Mouse (Mus musculus) cerebellum, adult 2 months (tissue): Measurements from ENCODE around the gene Galnt7. TPM values are rescaled to one million over a fixed set of nuclear protein-coding genes. Genes with fewer than 3 reads are reported as not detected.

ENCODE experiments used
- DNase-seq, 2 experiments: peaks; one replicate each; pipeline ENCODE4 v3.0.0; 2021
- H3K27ac ChIP-seq: fragments of 200-500 bp; 2 replicates; pipeline ENCODE4 v1.5.1; 2012; ENCODE audit warnings: low read length, control low read depth, inconsistent platforms; ENCODE audit not compliant: insufficient read depth
- H3K27me3 ChIP-seq: fragments of 200-500 bp; 2 replicates; pipeline ENCODE4 v1.6.1; 2012; ENCODE audit warnings: inconsistent platforms, mild to moderate bottlenecking, low read length, moderate library complexity; ENCODE audit not compliant: control insufficient read depth, insufficient read depth
- H3K4me1 ChIP-seq: fragments of 200-500 bp; 2 replicates; pipeline ENCODE4 v1.6.1; 2011; ENCODE audit warnings: low read length; ENCODE audit not compliant: control insufficient read depth, insufficient read depth
- H3K4me3 ChIP-seq: fragments of 200-500 bp; replicated peaks from 2 replicates; pipeline ENCODE3; 2011; ENCODE audit warnings: mild to moderate bottlenecking, low read depth, low read length, control low read depth; ENCODE audit not compliant: insufficient read depth
- CTCF ChIP-seq: fragments of 200-500 bp; IDR thresholded peaks from 2 replicates; pipeline ENCODE4 v1.5.1; 2011; ENCODE audit warnings: low read depth, mild to moderate bottlenecking, control low read depth, low read length, moderate library complexity, borderline replicate concordance; ENCODE audit not compliant: insufficient read depth
- POLR2A ChIP-seq: fragments of 200-500 bp; IDR thresholded peaks from 2 replicates; pipeline ENCODE4 v1.6.1; 2011; ENCODE audit warnings: low read length, control low read depth, borderline replicate concordance; ENCODE audit not compliant: insufficient read depth
- WGBS: fragments of 180-500 bp; shearing (Covaris S2); methylation state at CpG from one replicate; pipeline ENCODE4 v1.1.7; 2018; 5-methylcytosine and 5-hydroxymethylcytosine counted together
- polyA plus RNA-seq: library from polyadenylated mRNA; depleted of rRNA; stranded (reverse); fragments of >200 nt; gene quantifications from 2 replicates; pipeline ENCODE4 v1.2.3, GENCODE M21; 2012; rRNA removed

The Galnt7 gene
- 20.8 and 20.9 TPM in 2 replicates for polyA plus RNA-seq

DNA sequence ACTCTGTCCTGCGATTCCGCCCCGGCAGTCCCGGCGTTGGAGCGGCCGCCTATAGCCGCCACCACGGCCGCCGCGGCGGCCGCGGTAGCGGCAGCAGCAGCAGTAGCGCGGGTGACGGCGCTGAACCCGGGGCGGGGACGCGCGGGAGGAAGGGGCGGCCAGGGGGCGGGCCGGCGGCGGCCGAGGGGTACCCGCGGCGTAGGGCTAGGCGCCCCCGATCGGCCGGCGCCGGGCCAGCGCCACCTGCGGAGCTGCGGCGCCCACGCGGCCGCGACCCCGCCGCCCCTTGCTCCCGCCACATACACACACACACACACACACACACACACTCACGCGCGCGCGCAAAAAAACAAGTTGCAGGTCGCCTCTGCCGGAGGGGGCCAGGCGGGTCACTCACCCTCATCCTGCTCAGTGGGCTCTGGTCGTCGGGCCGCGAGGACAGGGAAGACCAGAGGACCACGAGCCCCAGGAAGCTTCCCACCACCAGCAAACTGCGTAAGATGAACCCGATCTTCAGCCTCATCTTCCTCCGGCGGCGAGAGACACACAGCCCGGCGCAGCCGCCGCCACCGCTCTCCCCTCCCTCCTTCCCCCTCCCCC lies at the start of gene Galnt7:
Gene Galnt7, minus strand, starts transcription at position 577 of the 600 bp plus-strand sequence.
- under 1% methylated on average over 53 of the region's 74 CpGs for WGBS
- no peak for TF ChIP-seq CTCF
- TF ChIP-seq POLR2A: peak; percentile 43; the same call in 1 of the 2 replicates
- H3K4me1 ChIP-seq: peaks cover 22% of the 10 kb centered on the region
- peak within 1 kb of the TSS; percentile 93 for H3K27ac ChIP-seq
- peak; percentile 77 to 81 for DNase-seq
- H3K4me3 ChIP-seq: peak within 1 kb of the TSS; percentile 94
- H3K27me3 ChIP-seq: no peaks in the 10 kb centered on the region

DNA sequence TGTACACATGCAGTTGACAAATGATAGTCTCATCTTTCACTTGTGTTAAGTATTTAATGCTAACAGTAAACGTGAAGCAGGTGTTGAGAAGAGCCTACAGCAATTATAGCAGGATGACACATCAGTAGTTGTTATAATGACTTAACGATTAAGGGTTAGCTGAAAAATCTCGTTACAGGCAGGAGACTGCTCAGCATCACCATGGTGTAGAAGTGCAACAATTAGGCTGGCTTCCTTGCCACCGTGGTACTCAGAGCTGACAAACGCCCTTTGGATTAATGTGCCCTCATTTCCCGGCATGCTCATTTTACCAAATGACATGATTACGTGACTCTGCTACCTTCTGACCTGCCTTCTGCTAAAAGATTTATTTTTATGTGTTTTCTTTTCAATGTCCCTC lies 35.8 kb upstream of the Galnt7 start:
- no peak for DNase-seq
- H3K4me1 ChIP-seq: no peaks in the 10 kb centered on the region
- no peak overlapping the region for H3K27ac ChIP-seq
- no peak overlapping the region for H3K4me3 ChIP-seq
- TF ChIP-seq CTCF (no peak), POLR2A (no peak)
- H3K27me3 ChIP-seq: no peaks in the 10 kb centered on the region
- 67% methylated on average over 7 of the region's 7 CpGs for WGBS

- Histone ChIP-seq H3K4me3 (no peak overlapping the region), H3K27me3 (no peaks in the 10 kb centered on the region; the same call in 1 of the 2 replicates), H3K27ac (no peak overlapping the region), H3K4me1 (no peaks in the 10 kb centered on the region)
- no peak for TF ChIP-seq POLR2A
- TF ChIP-seq CTCF: no peak
- no peak for DNase-seq
- WGBS: 92% methylated on average over 3 of the region's 3 CpGs
These were observed 33.0 kb upstream of the Galnt7 start for GRCm38 (mm10) chr8:57685803-57686202.

DNA sequence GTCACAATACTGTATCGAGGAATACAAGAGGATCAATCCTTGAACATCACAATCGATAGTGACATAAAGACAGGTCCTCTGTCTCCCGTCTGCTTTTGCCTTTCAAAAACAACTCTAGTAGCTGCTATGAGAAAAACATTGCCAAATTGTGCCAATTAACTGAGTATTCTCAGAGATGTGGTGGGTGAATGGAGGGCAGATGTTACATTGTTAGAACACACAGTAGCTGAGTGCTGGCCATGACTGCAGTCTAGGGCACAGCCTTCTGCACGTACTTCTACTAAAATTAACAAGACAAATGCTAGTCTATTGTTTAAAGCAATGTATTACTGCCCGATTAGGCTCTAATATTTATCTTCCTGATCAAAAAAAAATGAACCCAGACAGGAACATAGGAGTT lies 27.2 kb upstream of the Galnt7 start:
- no peak for DNase-seq
- H3K27me3 ChIP-seq: no peaks in the 10 kb centered on the region; the same call in 1 of the 2 replicates
- no peaks in the 10 kb centered on the region for H3K4me1 ChIP-seq
- H3K27ac ChIP-seq: no peak overlapping the region
- WGBS: 72% methylated on average over 5 of the region's 5 CpGs
- TF ChIP-seq CTCF: no peak
- TF ChIP-seq POLR2A: no peak
- H3K4me3 ChIP-seq: no peak overlapping the region

- no peak for DNase-seq
- H3K4me3 ChIP-seq: no peak overlapping the region
- 93% methylated on average over 2 of the region's 2 CpGs for WGBS
- H3K4me1 ChIP-seq: no peaks in the 10 kb centered on the region
- no peak for TF ChIP-seq POLR2A
- no peak for TF ChIP-seq CTCF
- no peaks in the 10 kb centered on the region for H3K27me3 ChIP-seq
- H3K27ac ChIP-seq: no peak overlapping the region
These were observed 11.3 kb upstream of the Galnt7 start for GRCm38 (mm10) chr8:57664121-57664520.

GRCm38 (mm10) chr8:57660019-57660418 lies 7.2 kb upstream of the Galnt7 start:
- 90% methylated on average over 2 of the region's 2 CpGs for WGBS
- H3K4me3 ChIP-seq: no peak overlapping the region
- H3K4me1 ChIP-seq: no peaks in the 10 kb centered on the region; the same call in 1 of the 2 replicates
- DNase-seq: no peak
- H3K27ac ChIP-seq: no peak overlapping the region
- TF ChIP-seq CTCF (no peak), POLR2A (no peak)
- H3K27me3 ChIP-seq: no peaks in the 10 kb centered on the region

DNA sequence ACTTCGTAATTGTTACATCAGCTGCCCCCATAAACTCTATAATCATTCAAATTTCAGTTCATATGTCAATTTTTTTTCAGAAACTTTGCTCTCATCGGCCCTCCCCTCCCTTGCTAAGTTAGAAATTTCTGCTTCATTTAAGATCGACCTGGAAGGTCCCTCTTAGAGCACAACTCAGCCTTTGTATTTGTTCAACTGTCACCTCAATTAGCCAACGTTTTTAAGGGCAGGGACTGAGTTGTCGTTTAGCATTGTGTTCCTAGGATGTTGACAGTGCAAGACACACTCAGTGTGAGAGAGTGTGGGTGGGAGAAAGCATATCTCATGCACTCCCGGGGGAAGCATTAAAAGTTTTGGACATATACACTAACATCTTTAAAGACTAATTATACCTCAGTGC lies 3.6 kb upstream of the Galnt7 start:
- WGBS: 38% methylated on average over 6 of the region's 6 CpGs
- DNase-seq: no peak
- Histone ChIP-seq H3K4me3 (no peak overlapping the region), H3K27ac (no peak overlapping the region), H3K27me3 (no peaks in the 10 kb centered on the region), H3K4me1 (peaks cover 3% of the 10 kb centered on the region)
- TF ChIP-seq CTCF (no peak), POLR2A (no peak)

- WGBS: 80% methylated on average over 7 of the region's 7 CpGs
- no peak for DNase-seq
These were observed 1.3 kb upstream of the Galnt7 start for GRCm38 (mm10) chr8:57654146-57654545.

More at GRCm38 (mm10) chr8:57654146-57654545, 1.3 kb upstream of the Galnt7 start:
- Histone ChIP-seq H3K4me1 (peaks cover 10% of the 10 kb centered on the region), H3K27me3 (no peaks in the 10 kb centered on the region), H3K27ac (no peak overlapping the region), H3K4me3 (no peak overlapping the region)
- TF ChIP-seq POLR2A (no peak), CTCF (no peak)
